Mouse (Mus musculus) mesoderm, embryonic 11.5 days (tissue): ENCODE measurements around the gene Lcn8.

Experiments used
- DNase-seq: peaks from one replicate; pipeline ENCODE4 v3.0.0-alpha.2; 2012; ENCODE audit warnings: low read depth, low spot score

The Lcn8 gene

GRCm38 (mm10) chr2:25652902-25653301, at the start of gene Lcn8:
Gene Lcn8 (plus strand): TSS chr2:25653120.
- no peak for DNase-seq

- peak; percentile 93 for DNase-seq
These were observed 44.9 kb upstream of the Lcn8 start, which contains the start of gene Rabl6 for GRCm38 (mm10) chr2:25607761-25608622. Gene Rabl6 (minus strand): TSS chr2:25608521.

GRCm38 (mm10) chr2:25608671-25609070, 44.2 kb upstream of the Lcn8 start:
- DNase-seq, result no peak

- DNase-seq, result no peak
These were observed 36.5 kb upstream of the Lcn8 start for GRCm38 (mm10) chr2:25616398-25616797.

GRCm38 (mm10) chr2:25617578-25617977, 35.3 kb upstream of the Lcn8 start, which contains the start of gene Ccdc183:
Gene Ccdc183 (minus strand): TSS chr2:25617678.
- DNase-seq, result no peak

- no peak for DNase-seq
These were observed 32.5 kb upstream of the Lcn8 start for GRCm38 (mm10) chr2:25620386-25620785.

GRCm38 (mm10) chr2:25620852-25621228, 32.1 kb upstream of the Lcn8 start:
- DNase-seq, result no peak

GRCm38 (mm10) chr2:25621229-25622200, 31.4 kb upstream of the Lcn8 start, which contains the start of gene Tmem141:
Gene Tmem141 (minus strand): TSS chr2:25622005.
- peak; percentile 88 for DNase-seq

- DNase-seq, result no peak
These were observed 26.9 kb upstream of the Lcn8 start for GRCm38 (mm10) chr2:25625986-25626385.

- no peak for DNase-seq
These were observed 25.1 kb upstream of the Lcn8 start, which contains the start of gene Fcna for GRCm38 (mm10) chr2:25627811-25628210. Gene Fcna (minus strand): TSS chr2:25628030.

GRCm38 (mm10) chr2:25628738-25629137, 24.2 kb upstream of the Lcn8 start:
- no peak for DNase-seq

- DNase-seq, result no peak
These were observed 19.3 kb upstream of the Lcn8 start for GRCm38 (mm10) chr2:25633616-25634015.

- no peak for DNase-seq
These were observed 18.9 kb upstream of the Lcn8 start for GRCm38 (mm10) chr2:25634046-25634445.

- DNase-seq, result peak; percentile 66
These were observed 13.0 kb upstream of the Lcn8 start for GRCm38 (mm10) chr2:25639890-25640289.

GRCm38 (mm10) chr2:25654502-25654901, 1.6 kb downstream of the Lcn8 start:
- peak; percentile 22 for DNase-seq

- no peak for DNase-seq
These were observed 3.8 kb downstream of the Lcn8 start for GRCm38 (mm10) chr2:25656691-25657090.

GRCm38 (mm10) chr2:25657246-25657645, 4.3 kb downstream of the Lcn8 start:
- DNase-seq, result no peak

- DNase-seq, result no peak
These were observed 4.7 kb downstream of the Lcn8 start, which contains the start of gene Lcn5 for GRCm38 (mm10) chr2:25657652-25658051. Gene Lcn5 (plus strand): TSS chr2:25657952.

- no peak for DNase-seq
These were observed 7.4 kb downstream of the Lcn8 start for GRCm38 (mm10) chr2:25660279-25660678.

GRCm38 (mm10) chr2:25661245-25661970, 8.5 kb downstream of the Lcn8 start:
- no peak for DNase-seq

GRCm38 (mm10) chr2:25663511-25663910, 10.6 kb downstream of the Lcn8 start:
- peak; percentile 35 for DNase-seq
